Mouse (Mus musculus) 3T3-L1 (cell line): ENCODE measurements at regions not wholly inside any gene's neighbourhood (a gene's known extent, or its start where the extent isn't known, plus 50 kb on each side); places are given as distances from the start of the nearest gene placed in this dataset.
A peak's percentile ranks its signal among the peaks of the same experiment; 100 is the strongest.
"Not testable (repeated sequence)": the region's sequence is repeated elsewhere in the genome, so short reads cannot be mapped to it uniquely, and the experiment has no call there.

Source experiments
- DNase-seq: peaks from one replicate; pipeline ENCODE4 v3.0.0-alpha.2; 2015; ENCODE audit warnings: low read depth, low spot score

GRCm38 (mm10) chr14:36155757-36156156 is 61.0 kb downstream of the 4930474N05Rik start:
- no peak for DNase-seq

- DNase-seq: no peak
Observed at GRCm38 (mm10) chr14:36156175-36156574, 61.5 kb downstream of the 4930474N05Rik start.

- no peak for DNase-seq
Observed at GRCm38 (mm10) chr14:36183701-36184100, 89.0 kb downstream of the 4930474N05Rik start.

DNA sequence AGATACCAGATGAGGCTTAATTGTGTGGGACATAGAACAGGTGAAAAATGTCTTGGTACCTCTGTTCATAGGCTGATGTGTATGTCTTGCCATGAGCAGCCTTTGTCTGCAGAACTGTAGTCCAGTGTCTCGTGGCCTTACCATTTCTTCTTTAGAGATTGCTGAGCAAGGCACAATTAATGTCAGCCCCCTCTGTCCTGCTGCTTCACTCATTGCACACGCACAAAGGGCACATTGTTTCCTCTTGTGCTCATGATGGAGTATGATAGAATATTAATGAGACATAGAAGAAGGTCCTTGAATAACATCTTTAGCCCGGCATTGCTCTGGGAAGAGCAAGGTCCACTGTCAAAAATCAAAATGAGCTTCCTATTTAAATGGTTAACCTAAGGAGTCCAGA is 101.8 kb downstream of the 4930474N05Rik start:
- no peak for DNase-seq

- no peak for DNase-seq
Observed at GRCm38 (mm10) chr14:36198396-36198795, 103.7 kb downstream of the 4930474N05Rik start.

DNA sequence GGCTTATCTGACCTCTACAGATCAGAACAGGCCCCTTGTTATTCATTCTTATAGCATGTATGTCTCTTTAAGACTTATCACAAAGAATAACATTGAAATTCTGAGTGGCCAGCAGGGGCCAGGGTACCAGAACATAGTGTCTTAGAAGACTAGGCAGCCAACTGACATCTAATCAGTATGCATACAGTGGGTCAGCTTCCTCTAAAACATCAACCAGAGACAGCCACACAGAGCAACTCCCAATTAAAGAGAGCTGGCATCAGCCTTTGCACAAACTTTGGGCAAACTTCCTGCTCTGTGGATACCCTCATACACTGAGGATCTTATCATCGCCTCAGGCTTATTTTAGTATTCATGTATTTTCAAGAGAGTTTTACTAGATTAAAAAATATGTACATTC is 109.1 kb downstream of the 4930474N05Rik start:
- DNase-seq: no peak

- DNase-seq: peak; percentile 48
Observed at GRCm38 (mm10) chr14:36212830-36213229, 118.1 kb downstream of the 4930474N05Rik start.

DNA sequence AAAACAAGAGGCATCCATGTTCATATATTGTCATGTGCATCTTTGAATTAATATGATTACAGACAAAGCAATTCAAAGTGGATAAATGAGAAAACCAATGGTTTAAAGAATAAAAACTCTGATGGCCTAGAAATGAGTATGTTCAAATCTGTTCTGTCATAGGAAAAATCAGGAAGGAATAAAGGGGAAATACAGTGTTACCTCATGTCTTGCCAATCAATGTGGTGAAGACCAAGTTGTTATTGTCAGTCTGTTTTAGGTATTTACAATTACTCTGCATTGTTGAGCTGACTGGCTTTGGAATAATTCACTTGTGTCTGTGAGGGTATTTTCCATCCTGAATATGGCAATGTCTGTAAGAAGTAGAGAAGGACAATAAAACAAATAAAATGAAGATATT is 151.1 kb downstream of the 4930474N05Rik start:
- DNase-seq: no peak

- DNase-seq: no peak
Observed at GRCm38 (mm10) chr14:36262126-36262525, 167.4 kb downstream of the 4930474N05Rik start.

DNA sequence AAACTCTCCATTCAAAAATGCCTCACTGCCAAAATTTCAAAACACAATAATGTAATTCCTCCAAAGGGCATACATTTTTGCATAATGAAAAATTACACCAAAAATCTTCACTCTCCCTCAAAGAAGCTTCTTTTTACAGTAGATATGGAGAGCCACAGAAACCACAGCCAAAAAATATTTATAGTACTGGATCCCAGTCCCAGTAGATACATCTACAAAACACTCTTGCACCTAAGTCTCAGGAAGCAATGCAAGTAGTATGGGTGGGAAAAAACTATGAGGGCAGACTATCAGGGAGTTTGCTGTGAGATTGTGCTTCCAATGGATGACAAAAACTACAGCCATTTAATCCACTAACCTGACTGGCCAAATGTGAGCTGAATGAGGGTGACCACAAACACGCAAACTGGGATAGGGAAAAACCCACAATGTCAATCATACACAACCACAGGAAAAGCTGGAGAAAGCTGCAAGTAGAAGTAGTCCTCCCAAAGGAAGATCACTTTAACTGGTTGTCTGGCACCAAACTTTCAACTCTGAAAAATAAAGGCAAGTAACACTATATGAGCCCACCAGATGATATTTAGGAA is 189.2 kb downstream of the 4930474N05Rik start:
- no peak for DNase-seq

- no peak for DNase-seq
Observed at GRCm38 (mm10) chr14:36288697-36289286, 194.1 kb downstream of the 4930474N05Rik start.

GRCm38 (mm10) chr14:36310324-36310723 is 215.6 kb downstream of the 4930474N05Rik start:
- DNase-seq: no peak

- not testable (repeated sequence) for DNase-seq
Observed at GRCm38 (mm10) chr14:36314673-36315072, 220.0 kb downstream of the 4930474N05Rik start.

DNA sequence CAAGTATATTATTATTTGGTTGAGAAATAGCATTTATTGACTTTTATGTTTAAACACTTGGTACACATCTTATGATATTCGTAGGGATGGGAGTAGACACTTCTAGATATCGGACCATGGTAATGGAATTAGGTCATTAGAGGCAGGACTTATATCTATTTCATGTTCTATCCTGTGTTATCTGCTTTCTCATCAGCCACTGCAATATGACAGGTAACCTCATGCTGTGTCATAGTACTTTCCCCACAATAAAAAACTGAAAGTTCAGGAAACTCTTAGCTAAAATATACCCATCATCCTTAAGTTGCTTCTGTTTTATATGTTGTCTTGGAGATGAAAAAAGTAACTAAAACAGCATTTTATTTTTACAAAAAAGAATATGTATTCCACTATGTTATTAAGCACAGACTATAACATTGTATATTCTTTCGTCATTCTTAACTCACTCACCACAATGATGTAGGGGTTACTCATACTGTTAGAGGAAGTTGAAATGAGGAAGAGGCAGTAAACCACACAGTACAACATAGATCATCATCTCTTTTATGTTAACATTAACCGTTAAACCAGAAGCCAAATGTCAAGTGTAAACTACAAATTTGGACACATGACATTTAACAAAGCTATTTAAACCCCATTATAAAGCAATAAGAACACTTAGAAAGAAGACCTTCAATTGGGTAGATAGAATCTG is 221.8 kb downstream of the 4930474N05Rik start:
- DNase-seq: no peak

DNA sequence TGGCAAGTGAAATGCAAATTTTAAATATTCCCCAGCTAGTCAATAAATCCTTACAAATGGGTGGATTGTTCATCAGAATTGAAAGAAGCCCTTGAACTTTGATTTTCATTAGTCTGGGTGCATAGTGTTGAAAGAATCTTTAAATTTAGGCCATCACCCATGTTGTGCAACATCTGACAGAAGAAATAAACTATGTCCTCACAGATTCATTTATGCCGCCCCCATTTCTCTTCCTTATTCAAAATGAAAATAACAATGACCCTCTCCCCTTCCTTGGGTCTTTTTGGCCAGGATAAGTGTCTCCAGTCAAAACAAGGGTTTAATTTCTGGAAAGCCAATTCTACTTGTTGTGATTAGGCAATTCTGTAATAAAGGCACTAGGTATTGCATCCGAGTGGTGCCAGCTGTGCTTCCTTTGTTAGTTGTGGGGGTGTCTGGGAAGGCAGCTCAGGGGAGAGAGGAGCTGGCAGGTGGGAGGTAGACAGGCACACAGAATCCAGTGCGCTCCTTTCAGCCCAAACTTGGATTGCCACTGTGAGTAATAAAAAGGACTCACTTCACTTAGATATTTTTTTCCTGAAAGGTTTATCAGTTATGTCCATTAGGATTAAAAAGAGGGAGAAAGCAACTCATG is 233.7 kb downstream of the 4930474N05Rik start:
- DNase-seq: no peak

- no peak for DNase-seq
Observed at GRCm38 (mm10) chr14:36340832-36341231, 246.1 kb downstream of the 4930474N05Rik start.
